Mouse (Mus musculus) brain, adult 2 months (tissue): ENCODE results near the gene Dync1li1.
A peak's percentile ranks its signal among the peaks of the same experiment; 100 is the strongest.

Source experiments
- DNase-seq: peaks from one replicate; pipeline ENCODE4 v3.0.0; 2011; ENCODE audit warnings: low read depth, low spot score

Dync1li1 gene

GRCm38 (mm10) chr9:114729911-114730805, 41.6 kb downstream of the Dync1li1 start:
- no peak for DNase-seq

GRCm38 (mm10) chr9:114731011-114731755, 42.6 kb downstream of the Dync1li1 start, which contains the start of gene Cmtm6:
Gene Cmtm6 (plus strand): TSS chr9:114731116.
- peak; percentile 97 for DNase-seq

GRCm38 (mm10) chr9:114731871-114732682, 43.5 kb downstream of the Dync1li1 start:
- peak; percentile 47 for DNase-seq

- no peak for DNase-seq
Observed at GRCm38 (mm10) chr9:114733238-114733637, 44.6 kb downstream of the Dync1li1 start.

GRCm38 (mm10) chr9:114736442-114736841, 47.9 kb downstream of the Dync1li1 start:
- peak; percentile 43 for DNase-seq

- DNase-seq = no peak
Observed at GRCm38 (mm10) chr9:114740336-114740735, 51.7 kb downstream of the Dync1li1 start.

GRCm38 (mm10) chr9:114742731-114743130, 54.1 kb downstream of the Dync1li1 start:
- peak; percentile 53 for DNase-seq

- DNase-seq = peak; percentile 30
Observed at GRCm38 (mm10) chr9:114745163-114745562, 56.6 kb downstream of the Dync1li1 start.

- peak; percentile 43 for DNase-seq
Observed at GRCm38 (mm10) chr9:114745654-114746053, 57.1 kb downstream of the Dync1li1 start.

GRCm38 (mm10) chr9:114747012-114747411, 58.4 kb downstream of the Dync1li1 start:
- peak; percentile 78 for DNase-seq

- no peak for DNase-seq
Observed at GRCm38 (mm10) chr9:114747466-114747865, 58.9 kb downstream of the Dync1li1 start.

- DNase-seq = no peak
Observed at GRCm38 (mm10) chr9:114751582-114751981, 63.0 kb downstream of the Dync1li1 start.

GRCm38 (mm10) chr9:114752311-114752710, 63.7 kb downstream of the Dync1li1 start:
- DNase-seq = no peak

- DNase-seq = peak; percentile 94
Observed at GRCm38 (mm10) chr9:114752863-114753484, 64.4 kb downstream of the Dync1li1 start.

- DNase-seq = no peak
Observed at GRCm38 (mm10) chr9:114758272-114758671, 69.7 kb downstream of the Dync1li1 start.

- no peak for DNase-seq
Observed at GRCm38 (mm10) chr9:114758801-114759200, 70.2 kb downstream of the Dync1li1 start.

- no peak for DNase-seq
Observed at GRCm38 (mm10) chr9:114759886-114760285, 71.3 kb downstream of the Dync1li1 start.

GRCm38 (mm10) chr9:114760353-114760752, 71.8 kb downstream of the Dync1li1 start:
- DNase-seq = no peak

GRCm38 (mm10) chr9:114761848-114762247, 73.3 kb downstream of the Dync1li1 start:
- peak; percentile 29 for DNase-seq

- no peak for DNase-seq
Observed at GRCm38 (mm10) chr9:114763341-114763740, 74.8 kb downstream of the Dync1li1 start.

GRCm38 (mm10) chr9:114767030-114767429, 78.4 kb downstream of the Dync1li1 start:
- DNase-seq = peak; percentile 86
